Mouse (Mus musculus): ENCODE measurements around the gene Usp3. TPM values are rescaled to one million over a fixed set of nuclear protein-coding genes. Genes with fewer than 3 reads are reported as not detected.

Usp3 gene
- total and polyA plus RNA-seq, 2 experiments from 2014 or later, result 39.4 to 53.4 TPM

GRCm38 (mm10) chr9:66626661-66627060, 33.7 kb upstream of the Usp3 start:
- Histone ChIP-seq H3K9me3 (replicated peaks; ENCODE audit: control insufficient read depth, low read length) (no peaks in the 10 kb centered on the region), H3K4me3 (ENCODE audit: low read depth, low read length) (no peak overlapping the region), H3K27me3 (ENCODE audit: control insufficient read depth, insufficient read depth, low read length) (no peaks in the 10 kb centered on the region), H3K9ac (replicated peaks; ENCODE audit: low read depth, low read length) (no peak overlapping the region), H3K4me2 (ENCODE audit: low read depth, low read length) (no peak overlapping the region), H3K27ac (ENCODE audit: low read depth) (no peak overlapping the region), H3K36me3 (replicated peaks; ENCODE audit: control insufficient read depth, insufficient read depth, low read length) (no peaks in the 10 kb centered on the region), H3K4me1 (ENCODE audit: control insufficient read depth, insufficient read depth) (no peaks in the 10 kb centered on the region)
- ATAC-seq (ENCODE audit: insufficient read depth, low read depth), result no peak
- no peak for DNase-seq (ENCODE audit: low spot score)
- no peak for TF ChIP-seq CTCF (IDR thresholded peaks at IDR 0.05; ENCODE audit: low read depth)
- no peak for TF ChIP-seq EP300 (IDR thresholded peaks at IDR 0.05; ENCODE audit: low read depth)
- WGBS, result 77% methylated on average over 5 of the region's 5 CpGs

GRCm38 (mm10) chr9:66625974-66626530, 33.1 kb upstream of the Usp3 start:
- no peak overlapping the region for H3K9ac ChIP-seq (replicated peaks; ENCODE audit: low read depth, low read length)
- no peaks in the 10 kb centered on the region for H3K9me3 ChIP-seq (replicated peaks; ENCODE audit: control insufficient read depth, low read length)
- TF ChIP-seq EP300 (IDR thresholded peaks at IDR 0.05; ENCODE audit: low read depth) (no peak), CTCF (IDR thresholded peaks at IDR 0.05; ENCODE audit: low read depth) (no peak)
- peaks cover 1% of the 10 kb centered on the region for H3K4me1 ChIP-seq (ENCODE audit: control insufficient read depth, insufficient read depth)
- 84% methylated on average over 4 of the region's 4 CpGs for WGBS
- no peak overlapping the region for H3K4me3 ChIP-seq (ENCODE audit: low read depth, low read length)
- ATAC-seq (ENCODE audit: insufficient read depth, low read depth) (no peak), DNase-seq (ENCODE audit: low spot score) (no peak)
- H3K36me3 ChIP-seq (replicated peaks; ENCODE audit: control insufficient read depth, insufficient read depth, low read length), result no peaks in the 10 kb centered on the region
- no peak overlapping the region for H3K4me2 ChIP-seq (ENCODE audit: low read depth, low read length)
- H3K27me3 ChIP-seq (ENCODE audit: control insufficient read depth, insufficient read depth, low read length), result no peaks in the 10 kb centered on the region
- H3K27ac ChIP-seq (ENCODE audit: low read depth), result no peak overlapping the region

- no peaks in the 10 kb centered on the region for H3K27me3 ChIP-seq (ENCODE audit: control insufficient read depth, insufficient read depth, low read length)
- no peak overlapping the region for H3K9ac ChIP-seq (replicated peaks; ENCODE audit: low read depth, low read length)
- WGBS, result 35% methylated on average over 1 of the region's 1 CpGs
- DNase-seq (ENCODE audit: low spot score) (no peak), ATAC-seq (ENCODE audit: insufficient read depth, low read depth) (no peak)
- no peak overlapping the region for H3K4me2 ChIP-seq (ENCODE audit: low read depth, low read length)
- no peak overlapping the region for H3K27ac ChIP-seq (ENCODE audit: low read depth)
- TF ChIP-seq CTCF (IDR thresholded peaks at IDR 0.05; ENCODE audit: low read depth) (no peak), EP300 (IDR thresholded peaks at IDR 0.05; ENCODE audit: low read depth) (no peak)
- no peak overlapping the region for H3K4me3 ChIP-seq (ENCODE audit: low read depth, low read length)
- H3K36me3 ChIP-seq (replicated peaks; ENCODE audit: control insufficient read depth, insufficient read depth, low read length), result no peaks in the 10 kb centered on the region
- peaks cover 12% of the 10 kb centered on the region for H3K4me1 ChIP-seq (ENCODE audit: control insufficient read depth, insufficient read depth)
- H3K9me3 ChIP-seq (replicated peaks; ENCODE audit: control insufficient read depth, low read length), result no peaks in the 10 kb centered on the region
Measured at GRCm38 (mm10) chr9:66624873-66625272, 31.9 kb upstream of the Usp3 start.

GRCm38 (mm10) chr9:66623627-66624026, 30.7 kb upstream of the Usp3 start:
- H3K27ac ChIP-seq (ENCODE audit: low read depth), result no peak overlapping the region
- WGBS, result 83% methylated on average over 1 of the region's 1 CpGs
- ATAC-seq (ENCODE audit: insufficient read depth, low read depth), result no peak

GRCm38 (mm10) chr9:66620581-66620981, 27.6 kb upstream of the Usp3 start:
- no peaks in the 10 kb centered on the region for H3K36me3 ChIP-seq (replicated peaks; ENCODE audit: control insufficient read depth, insufficient read depth, low read length)
- no peaks in the 10 kb centered on the region for H3K27me3 ChIP-seq (ENCODE audit: control insufficient read depth, insufficient read depth, low read length)
- ATAC-seq (ENCODE audit: insufficient read depth, low read depth), result peak; percentile 94
- TF ChIP-seq EP300 (IDR thresholded peaks at IDR 0.05; ENCODE audit: low read depth) (peak; percentile 63; the same call in 1 of the 2 replicates), CTCF (IDR thresholded peaks at IDR 0.05; ENCODE audit: low read depth) (no peak)
- DNase-seq (ENCODE audit: low spot score), result peak; percentile 92
- 8% methylated on average over 6 of the region's 6 CpGs for WGBS
- peaks cover 14% of the 10 kb centered on the region for H3K4me1 ChIP-seq (ENCODE audit: control insufficient read depth, insufficient read depth)
- no peaks in the 10 kb centered on the region for H3K9me3 ChIP-seq (replicated peaks; ENCODE audit: control insufficient read depth, low read length)
- no peak overlapping the region for H3K9ac ChIP-seq (replicated peaks; ENCODE audit: low read depth, low read length)
- peak overlapping the region; percentile 58 for H3K27ac ChIP-seq (ENCODE audit: low read depth)
- H3K4me2 ChIP-seq (ENCODE audit: low read depth, low read length), result peak overlapping the region; percentile 22; the same call in 1 of the 2 replicates
- H3K4me3 ChIP-seq (ENCODE audit: low read depth, low read length), result no peak overlapping the region

More at GRCm38 (mm10) chr9:66623627-66624026, 30.7 kb upstream of the Usp3 start:
- no peaks in the 10 kb centered on the region for H3K9me3 ChIP-seq (replicated peaks; ENCODE audit: control insufficient read depth, low read length)
- H3K4me3 ChIP-seq (ENCODE audit: low read depth, low read length), result no peak overlapping the region
- peaks cover 14% of the 10 kb centered on the region for H3K4me1 ChIP-seq (ENCODE audit: control insufficient read depth, insufficient read depth)
- no peaks in the 10 kb centered on the region for H3K27me3 ChIP-seq (ENCODE audit: control insufficient read depth, insufficient read depth, low read length)
- no peak overlapping the region for H3K9ac ChIP-seq (replicated peaks; ENCODE audit: low read depth, low read length)
- DNase-seq (ENCODE audit: low spot score), result no peak
- no peak overlapping the region for H3K4me2 ChIP-seq (ENCODE audit: low read depth, low read length)
- TF ChIP-seq CTCF (IDR thresholded peaks at IDR 0.05; ENCODE audit: low read depth), result no peak
- no peak for TF ChIP-seq EP300 (IDR thresholded peaks at IDR 0.05; ENCODE audit: low read depth)
- H3K36me3 ChIP-seq (replicated peaks; ENCODE audit: control insufficient read depth, insufficient read depth, low read length), result no peaks in the 10 kb centered on the region

GRCm38 (mm10) chr9:66620055-66620454, 27.1 kb upstream of the Usp3 start:
- H3K9ac ChIP-seq (replicated peaks; ENCODE audit: low read depth, low read length), result no peak overlapping the region
- 0 out of 2 replicates have a peak overlapping the region, but pooled peaks have one; percentile 58 for H3K27ac ChIP-seq (ENCODE audit: low read depth)
- H3K36me3 ChIP-seq (replicated peaks; ENCODE audit: control insufficient read depth, insufficient read depth, low read length), result no peaks in the 10 kb centered on the region
- no peaks in the 10 kb centered on the region for H3K9me3 ChIP-seq (replicated peaks; ENCODE audit: control insufficient read depth, low read length)
- no peaks in the 10 kb centered on the region for H3K27me3 ChIP-seq (ENCODE audit: control insufficient read depth, insufficient read depth, low read length)
- peaks cover 14% of the 10 kb centered on the region for H3K4me1 ChIP-seq (ENCODE audit: control insufficient read depth, insufficient read depth)
- ATAC-seq (ENCODE audit: insufficient read depth, low read depth) (no peak), DNase-seq (ENCODE audit: low spot score) (no peak)
- no peak for TF ChIP-seq CTCF (IDR thresholded peaks at IDR 0.05; ENCODE audit: low read depth)
- no peak for TF ChIP-seq EP300 (IDR thresholded peaks at IDR 0.05; ENCODE audit: low read depth)
- H3K4me3 ChIP-seq (ENCODE audit: low read depth, low read length), result no peak overlapping the region
- H3K4me2 ChIP-seq (ENCODE audit: low read depth, low read length), result no peak overlapping the region
- 44% methylated on average over 1 of the region's 1 CpGs for WGBS
